Mouse (Mus musculus): ENCODE measurements around the gene Fbxo34. TPM values are rescaled to one million over a fixed set of nuclear protein-coding genes. Genes with fewer than 3 reads are reported as not detected.
A peak's percentile ranks its signal among the peaks of the same experiment; 100 is the strongest.
"Not testable (repeated sequence)": the region's sequence is repeated elsewhere in the genome, so short reads cannot be mapped to it uniquely, and the experiment has no call there.

Fbxo34 gene
- polyA plus RNA-seq, 1 experiment = 18.1 TPM

DNA sequence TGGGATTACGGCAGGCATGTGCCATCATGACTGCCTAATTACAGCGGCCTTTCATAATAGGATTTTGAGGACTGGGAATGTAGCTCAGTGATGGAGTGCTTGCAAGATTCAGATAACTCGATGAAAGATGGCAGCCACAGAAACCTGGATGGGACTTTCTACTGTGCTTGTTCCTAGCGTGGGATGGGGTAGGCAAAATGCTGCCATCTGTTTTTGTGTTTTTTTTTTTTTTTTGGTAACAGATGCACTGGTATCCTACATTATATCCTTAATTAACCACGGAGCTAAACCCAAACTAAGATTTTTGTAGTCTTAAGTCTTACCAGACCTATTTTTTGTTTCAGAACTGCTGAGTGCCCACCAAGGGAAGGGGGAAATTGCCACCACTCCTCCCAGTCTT, 75.6 kb downstream of the Fbxo34 start:
- H3K36me3 ChIP-seq (ENCODE audit: control insufficient read depth, insufficient read depth, low read length) = no peaks in the 10 kb centered on the region
- H3K27me3 ChIP-seq (ENCODE audit: control insufficient read depth, insufficient read depth, low read length) = no peaks in the 10 kb centered on the region
- H3K4me3 ChIP-seq (ENCODE audit: control insufficient read depth, insufficient read depth, low read length) = no peak overlapping the region
- no peak for DNase-seq
- H3K27ac ChIP-seq (ENCODE audit: control insufficient read depth, insufficient read depth, low read length) = no peak overlapping the region
- WGBS = 96% methylated on average over 5 of the region's 5 CpGs
- H3K4me1 ChIP-seq (replicated peaks; ENCODE audit: control insufficient read depth, insufficient read depth, low read length) = no peaks in the 10 kb centered on the region
- TF ChIP-seq CTCF (IDR thresholded peaks at IDR 0.05; ENCODE audit: borderline replicate concordance, control insufficient read depth, extremely low read depth, insufficient read depth, low read length, poor library complexity) = no peak
- TF ChIP-seq POLR2A (IDR thresholded peaks at IDR 0.05; ENCODE audit: control insufficient read depth, extremely low read depth, insufficient read depth, low read length, poor library complexity) = no peak

DNA sequence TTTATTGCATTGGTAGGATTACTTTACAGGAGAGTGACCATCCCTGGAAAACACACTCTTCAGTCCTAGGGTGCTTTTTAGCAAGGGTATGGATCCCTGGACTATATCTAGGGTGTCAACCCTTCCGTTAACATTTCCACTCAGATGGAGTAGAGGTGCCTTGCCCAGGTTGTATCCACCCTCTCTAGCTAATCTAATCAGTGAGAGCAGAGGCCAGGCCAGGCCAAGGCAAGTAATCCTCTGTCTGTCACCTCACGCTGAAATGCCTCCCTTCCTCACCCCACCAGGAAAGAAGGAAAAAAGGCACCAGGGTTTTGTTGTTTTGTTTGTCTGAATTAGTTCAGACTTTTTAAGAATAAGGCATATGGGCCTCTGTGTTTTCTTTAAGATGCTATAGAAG, 77.6 kb downstream of the Fbxo34 start:
- WGBS = 99% methylated on average over 2 of the region's 2 CpGs
- Histone ChIP-seq H3K4me3 (ENCODE audit: control insufficient read depth, insufficient read depth, low read length) (no peak overlapping the region), H3K27me3 (ENCODE audit: control insufficient read depth, insufficient read depth, low read length) (no peaks in the 10 kb centered on the region), H3K36me3 (ENCODE audit: control insufficient read depth, insufficient read depth, low read length) (no peaks in the 10 kb centered on the region), H3K27ac (ENCODE audit: control insufficient read depth, insufficient read depth, low read length) (no peak overlapping the region), H3K4me1 (replicated peaks; ENCODE audit: control insufficient read depth, insufficient read depth, low read length) (no peaks in the 10 kb centered on the region)
- DNase-seq = no peak
- TF ChIP-seq POLR2A (IDR thresholded peaks at IDR 0.05; ENCODE audit: control insufficient read depth, extremely low read depth, insufficient read depth, low read length, poor library complexity) (no peak), CTCF (IDR thresholded peaks at IDR 0.05; ENCODE audit: borderline replicate concordance, control insufficient read depth, extremely low read depth, insufficient read depth, low read length, poor library complexity) (no peak)

DNA sequence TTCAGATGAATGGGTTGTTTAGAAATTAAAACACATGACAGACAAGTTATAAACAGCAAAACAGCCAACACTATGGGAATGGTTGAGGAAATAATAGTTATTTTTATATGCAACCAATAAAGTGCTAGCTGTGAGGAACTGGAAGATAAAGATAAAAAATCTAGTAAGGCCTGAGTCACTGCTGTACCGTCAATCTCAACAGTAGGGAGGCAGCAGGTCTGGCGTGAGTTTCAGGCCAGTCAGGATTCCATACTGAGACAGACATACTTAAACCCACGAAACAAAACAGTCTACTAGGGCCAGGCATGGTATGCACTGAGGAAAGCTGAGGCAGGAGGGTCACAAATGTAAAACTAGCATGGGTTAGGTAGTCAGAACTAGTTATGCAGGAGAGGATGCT, 78.1 kb downstream of the Fbxo34 start:
- Histone ChIP-seq H3K4me3 (ENCODE audit: control insufficient read depth, insufficient read depth, low read length) (no peak overlapping the region), H3K36me3 (ENCODE audit: control insufficient read depth, insufficient read depth, low read length) (no peaks in the 10 kb centered on the region), H3K4me1 (replicated peaks; ENCODE audit: control insufficient read depth, insufficient read depth, low read length) (no peaks in the 10 kb centered on the region), H3K27me3 (ENCODE audit: control insufficient read depth, insufficient read depth, low read length) (no peaks in the 10 kb centered on the region), H3K27ac (ENCODE audit: control insufficient read depth, insufficient read depth, low read length) (no peak overlapping the region)
- DNase-seq = no peak
- TF ChIP-seq POLR2A (IDR thresholded peaks at IDR 0.05; ENCODE audit: control insufficient read depth, extremely low read depth, insufficient read depth, low read length, poor library complexity) (no peak), CTCF (IDR thresholded peaks at IDR 0.05; ENCODE audit: borderline replicate concordance, control insufficient read depth, extremely low read depth, insufficient read depth, low read length, poor library complexity) (no peak)
- 96% methylated on average over 3 of the region's 3 CpGs for WGBS

DNA sequence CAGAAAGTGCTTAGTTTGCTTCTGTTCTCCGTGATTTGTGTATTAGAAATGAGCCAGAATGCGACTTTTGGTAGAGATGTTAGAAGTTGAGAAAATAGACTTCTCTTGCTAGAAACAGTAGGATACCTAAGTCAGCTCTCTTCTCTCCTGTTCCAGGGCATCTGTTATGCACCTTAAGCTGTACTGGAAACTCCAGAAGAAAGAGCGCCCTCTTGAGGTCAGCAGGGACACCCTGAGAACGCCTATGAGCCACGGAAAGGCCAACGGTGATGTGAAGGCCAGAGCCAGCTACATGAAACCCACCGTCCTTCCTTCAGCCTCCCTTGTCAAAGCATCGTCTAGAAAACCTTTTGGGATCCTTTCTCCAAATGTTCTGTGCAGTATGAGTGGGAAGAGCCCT, 78.8 kb downstream of the Fbxo34 start:
- WGBS = 50% methylated on average over 8 of the region's 8 CpGs
- H3K27ac ChIP-seq (ENCODE audit: control insufficient read depth, insufficient read depth, low read length) = no peak overlapping the region
- no peak overlapping the region for H3K4me3 ChIP-seq (ENCODE audit: control insufficient read depth, insufficient read depth, low read length)
- H3K27me3 ChIP-seq (ENCODE audit: control insufficient read depth, insufficient read depth, low read length) = no peaks in the 10 kb centered on the region
- no peaks in the 10 kb centered on the region for H3K36me3 ChIP-seq (ENCODE audit: control insufficient read depth, insufficient read depth, low read length)
- peaks cover 4% of the 10 kb centered on the region; the same call in 1 of the 2 replicates for H3K4me1 ChIP-seq (replicated peaks; ENCODE audit: control insufficient read depth, insufficient read depth, low read length)
- 0 out of 2 replicates have a peak, but pooled peaks have one; percentile 38 for TF ChIP-seq CTCF (IDR thresholded peaks at IDR 0.05; ENCODE audit: borderline replicate concordance, control insufficient read depth, extremely low read depth, insufficient read depth, low read length, poor library complexity)
- no peak for TF ChIP-seq POLR2A (IDR thresholded peaks at IDR 0.05; ENCODE audit: control insufficient read depth, extremely low read depth, insufficient read depth, low read length, poor library complexity)
- DNase-seq = peak; percentile 58

DNA sequence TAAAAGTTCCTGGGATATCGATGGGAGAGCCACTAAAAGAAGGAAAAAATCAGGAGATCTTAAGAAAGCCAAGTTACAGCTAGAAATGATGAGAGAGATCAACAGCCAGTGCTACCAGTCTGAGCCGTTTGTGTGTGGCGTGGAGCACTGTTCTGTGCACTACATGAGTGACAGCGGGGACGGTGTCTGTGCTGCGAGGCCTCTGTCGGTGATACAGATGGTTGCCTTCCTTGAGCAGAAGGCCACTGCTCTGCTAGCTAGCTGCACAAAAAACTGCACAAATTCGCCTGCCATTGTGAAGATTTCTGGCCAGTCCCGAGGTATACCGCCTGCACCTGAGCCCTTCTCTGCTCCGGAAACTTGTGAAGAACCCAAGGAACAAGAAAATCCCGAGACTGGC, 79.4 kb downstream of the Fbxo34 start:
- H3K4me1 ChIP-seq (replicated peaks; ENCODE audit: control insufficient read depth, insufficient read depth, low read length); DNase-seq; H3K27me3 ChIP-seq (ENCODE audit: control insufficient read depth, insufficient read depth, low read length); H3K36me3 ChIP-seq (ENCODE audit: control insufficient read depth, insufficient read depth, low read length); H3K4me3 ChIP-seq (ENCODE audit: control insufficient read depth, insufficient read depth, low read length); H3K27ac ChIP-seq (ENCODE audit: control insufficient read depth, insufficient read depth, low read length): not testable (repeated sequence)
- WGBS = 96% methylated on average over 12 of the region's 12 CpGs

DNA sequence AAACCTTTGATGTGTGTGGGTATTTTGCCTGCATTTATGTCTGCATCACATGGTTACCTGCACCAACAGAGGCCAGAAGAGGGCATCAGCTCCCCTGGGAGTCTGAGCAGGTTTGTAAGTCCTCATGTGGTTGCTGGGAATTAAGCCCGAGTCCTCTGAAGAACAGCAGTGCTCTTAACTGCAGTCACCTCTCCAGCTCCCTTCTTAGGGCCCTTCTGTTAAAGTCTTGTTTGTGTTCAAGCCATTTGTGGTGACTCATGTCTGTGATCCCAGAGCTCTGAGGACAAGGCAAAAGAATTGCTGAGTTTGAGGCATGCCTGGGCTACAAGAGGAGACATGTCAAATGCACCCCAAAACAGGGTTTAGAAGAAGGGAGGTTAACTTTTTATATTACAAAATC, 82.3 kb downstream of the Fbxo34 start:
- DNase-seq = no peak
- no peaks in the 10 kb centered on the region for H3K36me3 ChIP-seq (ENCODE audit: control insufficient read depth, insufficient read depth, low read length)
- no peak overlapping the region for H3K4me3 ChIP-seq (ENCODE audit: control insufficient read depth, insufficient read depth, low read length)
- H3K27me3 ChIP-seq (ENCODE audit: control insufficient read depth, insufficient read depth, low read length) = no peaks in the 10 kb centered on the region
- WGBS = 81% methylated on average over 1 of the region's 1 CpGs
- no peak overlapping the region for H3K27ac ChIP-seq (ENCODE audit: control insufficient read depth, insufficient read depth, low read length)
- TF ChIP-seq CTCF (IDR thresholded peaks at IDR 0.05; ENCODE audit: borderline replicate concordance, control insufficient read depth, extremely low read depth, insufficient read depth, low read length, poor library complexity) (no peak), POLR2A (IDR thresholded peaks at IDR 0.05; ENCODE audit: control insufficient read depth, extremely low read depth, insufficient read depth, low read length, poor library complexity) (no peak)
- peaks cover 4% of the 10 kb centered on the region; the same call in 1 of the 2 replicates for H3K4me1 ChIP-seq (replicated peaks; ENCODE audit: control insufficient read depth, insufficient read depth, low read length)

DNA sequence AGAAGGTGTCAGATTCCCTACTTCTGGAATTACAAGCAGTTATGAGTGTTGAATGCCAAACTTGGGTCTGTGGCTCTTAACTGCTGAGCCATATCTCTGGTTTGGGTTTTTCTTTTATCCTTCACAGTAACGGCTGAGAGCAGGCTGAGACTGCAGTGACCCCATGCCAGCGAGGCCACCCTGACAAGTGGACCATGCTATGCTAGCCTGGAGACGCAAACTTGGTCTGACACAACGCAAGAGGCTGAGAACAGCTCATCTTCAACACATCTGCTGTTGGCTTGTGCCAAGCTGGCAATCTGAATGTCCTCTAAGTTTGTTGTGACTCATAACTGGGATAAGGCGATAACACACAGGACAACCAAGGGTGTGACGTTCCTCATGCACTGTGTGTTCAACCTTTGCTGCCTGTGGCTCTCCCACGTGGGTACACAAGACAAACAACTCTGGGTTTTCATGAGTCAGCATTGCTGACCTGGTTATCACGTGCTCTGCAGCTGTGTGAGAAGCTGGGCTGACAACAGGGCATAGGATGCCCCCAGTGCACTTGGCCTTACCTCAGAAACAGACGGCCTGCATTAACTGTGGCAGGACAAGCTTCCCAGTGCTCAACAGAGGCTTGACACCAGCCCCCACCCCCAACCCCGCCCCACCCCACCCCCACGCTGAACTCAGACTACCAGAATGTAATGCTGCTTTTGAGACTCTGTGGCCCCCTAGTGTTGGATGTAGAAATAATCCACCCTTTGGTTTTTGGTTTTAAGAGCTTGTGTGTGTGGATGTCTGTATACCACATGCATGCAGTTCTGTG, 83.3 kb downstream of the Fbxo34 start:
- Histone ChIP-seq H3K4me3 (ENCODE audit: control insufficient read depth, insufficient read depth, low read length) (no peak overlapping the region), H3K4me1 (replicated peaks; ENCODE audit: control insufficient read depth, insufficient read depth, low read length) (peaks cover 4% of the 10 kb centered on the region; the same call in 1 of the 2 replicates), H3K27me3 (ENCODE audit: control insufficient read depth, insufficient read depth, low read length) (no peaks in the 10 kb centered on the region), H3K36me3 (ENCODE audit: control insufficient read depth, insufficient read depth, low read length) (no peaks in the 10 kb centered on the region), H3K27ac (ENCODE audit: control insufficient read depth, insufficient read depth, low read length) (no peak overlapping the region)
- DNase-seq = peak; percentile 32
- WGBS = 45% methylated on average over 11 of the region's 11 CpGs
- TF ChIP-seq POLR2A (IDR thresholded peaks at IDR 0.05; ENCODE audit: control insufficient read depth, extremely low read depth, insufficient read depth, low read length, poor library complexity) = no peak
- no peak for TF ChIP-seq CTCF (IDR thresholded peaks at IDR 0.05; ENCODE audit: borderline replicate concordance, control insufficient read depth, extremely low read depth, insufficient read depth, low read length, poor library complexity)
